Mouse (Mus musculus): ENCODE measurements at regions not wholly inside any gene's neighbourhood (a gene's known extent, or its start where the extent isn't known, plus 50 kb on each side); places are given as distances from the start of the nearest gene placed in this dataset.

GRCm38 (mm10) chr2:71636134-71636533 lies 89.6 kb upstream of the Dlx2 start:
- H3K4me2 ChIP-seq (replicated peaks; ENCODE audit: low read depth, low read length, severe bottlenecking) = no peak overlapping the region
- H3K4me1 ChIP-seq (ENCODE audit: control insufficient read depth, insufficient read depth, low read length) = no peaks in the 10 kb centered on the region
- no peak overlapping the region for H3K9ac ChIP-seq (ENCODE audit: low read depth, low read length, severe bottlenecking)
- DNase-seq (ENCODE audit: low spot score) (no peak), ATAC-seq (ENCODE audit: low FRiP score, low read depth) (no peak)
- H3K27ac ChIP-seq (replicated peaks; ENCODE audit: low read depth, low read length) = no peak overlapping the region
- WGBS = 90% methylated on average over 4 of the region's 4 CpGs
- peaks cover 3% of the 10 kb centered on the region; the same call in 1 of the 2 replicates for H3K9me3 ChIP-seq (ENCODE audit: control insufficient read depth, low read length)
- no peak for TF ChIP-seq POLR2A (IDR thresholded peaks at IDR 0.05; ENCODE audit: borderline replicate concordance, extremely low read depth, insufficient read depth, insufficient read length)
- H3K27me3 ChIP-seq (ENCODE audit: control insufficient read depth, insufficient read depth, low read length) = no peaks in the 10 kb centered on the region
- no peak overlapping the region for H3K4me3 ChIP-seq (replicated peaks; ENCODE audit: low read length)
- H3K36me3 ChIP-seq (ENCODE audit: control insufficient read depth, insufficient read depth, low read length) = no peaks in the 10 kb centered on the region

GRCm38 (mm10) chr2:71636590-71636989 lies 90.0 kb upstream of the Dlx2 start:
- Histone ChIP-seq H3K4me3 (replicated peaks; ENCODE audit: low read length) (no peak overlapping the region), H3K9me3 (ENCODE audit: control insufficient read depth, low read length) (peaks cover 7% of the 10 kb centered on the region; the same call in 1 of the 2 replicates), H3K4me2 (replicated peaks; ENCODE audit: low read depth, low read length, severe bottlenecking) (no peak overlapping the region), H3K27me3 (ENCODE audit: control insufficient read depth, insufficient read depth, low read length) (no peaks in the 10 kb centered on the region), H3K9ac (ENCODE audit: low read depth, low read length, severe bottlenecking) (no peak overlapping the region), H3K36me3 (ENCODE audit: control insufficient read depth, insufficient read depth, low read length) (no peaks in the 10 kb centered on the region), H3K4me1 (ENCODE audit: control insufficient read depth, insufficient read depth, low read length) (no peaks in the 10 kb centered on the region), H3K27ac (replicated peaks; ENCODE audit: low read depth, low read length) (no peak overlapping the region)
- ATAC-seq (ENCODE audit: low FRiP score, low read depth) (no peak), DNase-seq (ENCODE audit: low spot score) (no peak)
- 84% methylated on average over 4 of the region's 4 CpGs for WGBS
- no peak for TF ChIP-seq POLR2A (IDR thresholded peaks at IDR 0.05; ENCODE audit: borderline replicate concordance, extremely low read depth, insufficient read depth, insufficient read length)

- no peaks in the 10 kb centered on the region for H3K27me3 ChIP-seq (ENCODE audit: control insufficient read depth, insufficient read depth, low read length)
- no peaks in the 10 kb centered on the region for H3K36me3 ChIP-seq (ENCODE audit: control insufficient read depth, insufficient read depth, low read length)
- H3K9me3 ChIP-seq (ENCODE audit: control insufficient read depth, low read length) = peaks cover 8% of the 10 kb centered on the region; the same call in 1 of the 2 replicates
- no peak overlapping the region for H3K9ac ChIP-seq (ENCODE audit: low read depth, low read length, severe bottlenecking)
- DNase-seq (ENCODE audit: low spot score) = no peak
- no peaks in the 10 kb centered on the region for H3K4me1 ChIP-seq (ENCODE audit: control insufficient read depth, insufficient read depth, low read length)
- H3K27ac ChIP-seq (replicated peaks; ENCODE audit: low read depth, low read length) = no peak overlapping the region
- H3K4me3 ChIP-seq (replicated peaks; ENCODE audit: low read length) = no peak overlapping the region
- no peak overlapping the region for H3K4me2 ChIP-seq (replicated peaks; ENCODE audit: low read depth, low read length, severe bottlenecking)
- no peak for TF ChIP-seq POLR2A (IDR thresholded peaks at IDR 0.05; ENCODE audit: borderline replicate concordance, extremely low read depth, insufficient read depth, insufficient read length)
- ATAC-seq (ENCODE audit: low FRiP score, low read depth) = no peak
- WGBS = 85% methylated on average over 5 of the region's 5 CpGs
Observed at GRCm38 (mm10) chr2:71640251-71640650, 93.7 kb upstream of the Dlx2 start.

GRCm38 (mm10) chr2:71644038-71644470 lies 97.5 kb upstream of the Dlx2 start:
- ATAC-seq (ENCODE audit: low FRiP score, low read depth) = no peak
- DNase-seq (ENCODE audit: low spot score) = no peak
- Histone ChIP-seq H3K4me1 (ENCODE audit: control insufficient read depth, insufficient read depth, low read length) (no peaks in the 10 kb centered on the region), H3K9me3 (ENCODE audit: control insufficient read depth, low read length) (peaks cover 8% of the 10 kb centered on the region; the same call in 1 of the 2 replicates), H3K36me3 (ENCODE audit: control insufficient read depth, insufficient read depth, low read length) (no peaks in the 10 kb centered on the region), H3K27ac (replicated peaks; ENCODE audit: low read depth, low read length) (no peak overlapping the region), H3K4me2 (replicated peaks; ENCODE audit: low read depth, low read length, severe bottlenecking) (no peak overlapping the region), H3K4me3 (replicated peaks; ENCODE audit: low read length) (no peak overlapping the region), H3K9ac (ENCODE audit: low read depth, low read length, severe bottlenecking) (no peak overlapping the region), H3K27me3 (ENCODE audit: control insufficient read depth, insufficient read depth, low read length) (no peaks in the 10 kb centered on the region)
- TF ChIP-seq POLR2A (IDR thresholded peaks at IDR 0.05; ENCODE audit: borderline replicate concordance, extremely low read depth, insufficient read depth, insufficient read length) = no peak
- WGBS = 52% methylated on average over 6 of the region's 6 CpGs

- ATAC-seq (ENCODE audit: low FRiP score, low read depth) (no peak), DNase-seq (ENCODE audit: low spot score) (no peak)
- Histone ChIP-seq H3K4me3 (replicated peaks; ENCODE audit: low read length) (no peak overlapping the region), H3K36me3 (ENCODE audit: control insufficient read depth, insufficient read depth, low read length) (no peaks in the 10 kb centered on the region), H3K27ac (replicated peaks; ENCODE audit: low read depth, low read length) (no peak overlapping the region), H3K9ac (ENCODE audit: low read depth, low read length, severe bottlenecking) (no peak overlapping the region), H3K4me1 (ENCODE audit: control insufficient read depth, insufficient read depth, low read length) (0 out of 2 replicates have a peak, but pooled peaks cover 6% of the 10 kb centered on the region), H3K27me3 (ENCODE audit: control insufficient read depth, insufficient read depth, low read length) (no peaks in the 10 kb centered on the region), H3K4me2 (replicated peaks; ENCODE audit: low read depth, low read length, severe bottlenecking) (no peak overlapping the region), H3K9me3 (ENCODE audit: control insufficient read depth, low read length) (no peaks in the 10 kb centered on the region)
- WGBS = 62% methylated on average over 14 of the region's 14 CpGs
- TF ChIP-seq POLR2A (IDR thresholded peaks at IDR 0.05; ENCODE audit: borderline replicate concordance, extremely low read depth, insufficient read depth, insufficient read length) = no peak
Observed at GRCm38 (mm10) chr2:71647914-71648497, 97.4 kb upstream of the Itga6 start.

All from limb, embryonic 14.5 days (tissue).